Mouse (Mus musculus): ENCODE results near the gene Cstad.

- no peak for TF ChIP-seq CTCF (IDR thresholded peaks at IDR 0.05; ENCODE audit: low read depth, low read length)
- TF ChIP-seq POLR2A (IDR thresholded peaks at IDR 0.05; ENCODE audit: extremely low read depth, insufficient read depth, low read length) = no peak
These were observed 23.8 kb downstream of the Cstad start for GRCm38 (mm10) chr2:30618487-30619248.
